Mouse (Mus musculus) embryonic fibroblast, embryonic 13.5 days (primary cell): ENCODE data around the gene Irf4.

Experiments
- CTCF ChIP-seq: IDR thresholded peaks from 2 replicates; pipeline ENCODE4 v1.5.1; 2011; ENCODE audit warnings: mild to moderate bottlenecking, control low read depth, low read length, moderate library complexity, borderline replicate concordance; ENCODE audit not compliant: insufficient read depth
- POLR2A ChIP-seq: IDR thresholded peaks from 2 replicates; pipeline ENCODE4 v1.6.1; 2011; ENCODE audit warnings: low read depth, mild to moderate bottlenecking, control low read depth, low read length, moderate library complexity

- TF ChIP-seq POLR2A, result no peak
- no peak for TF ChIP-seq CTCF
Observed at GRCm38 (mm10) chr13:30748321-30748720, 705 bp upstream of the Irf4 start.
